Mouse (Mus musculus): ENCODE measurements at regions not wholly inside any gene's neighbourhood (a gene's known extent, or its start where the extent isn't known, plus 50 kb on each side); places are given as distances from the start of the nearest gene placed in this dataset.

DNA sequence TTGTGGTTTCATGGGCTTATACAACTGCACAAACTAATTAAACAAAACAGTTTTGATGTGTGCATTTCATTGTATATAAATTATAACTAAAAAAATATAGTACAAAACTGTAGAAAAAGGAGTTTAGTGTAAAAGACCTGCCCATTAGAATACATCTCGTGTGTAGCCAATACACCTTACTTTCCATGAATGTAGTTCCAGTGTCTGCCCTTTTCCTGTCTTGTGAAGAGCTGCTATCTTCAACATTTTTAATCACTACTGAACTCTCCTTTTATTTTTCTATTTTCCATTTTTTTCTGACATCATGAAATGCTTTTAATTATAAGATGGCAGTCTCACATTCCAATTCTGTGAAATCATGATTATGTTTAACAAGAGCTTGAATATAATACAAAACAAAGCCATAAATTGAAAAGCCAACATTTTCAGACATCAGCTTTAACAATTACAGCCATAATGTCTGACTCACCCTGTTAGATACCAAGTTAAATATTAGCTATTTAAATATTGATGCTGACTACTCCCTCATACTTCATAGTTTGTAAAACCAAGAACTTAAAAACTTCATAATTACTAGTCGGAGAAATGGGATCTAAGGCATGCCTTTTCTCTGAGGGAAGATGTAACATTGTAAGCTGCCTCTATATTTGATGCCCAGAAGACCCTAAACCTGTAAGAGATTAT lies 163.6 kb upstream of the Sema3d start:
- intact Hi-C loops (cut with DNase I): no loop called here

DNA sequence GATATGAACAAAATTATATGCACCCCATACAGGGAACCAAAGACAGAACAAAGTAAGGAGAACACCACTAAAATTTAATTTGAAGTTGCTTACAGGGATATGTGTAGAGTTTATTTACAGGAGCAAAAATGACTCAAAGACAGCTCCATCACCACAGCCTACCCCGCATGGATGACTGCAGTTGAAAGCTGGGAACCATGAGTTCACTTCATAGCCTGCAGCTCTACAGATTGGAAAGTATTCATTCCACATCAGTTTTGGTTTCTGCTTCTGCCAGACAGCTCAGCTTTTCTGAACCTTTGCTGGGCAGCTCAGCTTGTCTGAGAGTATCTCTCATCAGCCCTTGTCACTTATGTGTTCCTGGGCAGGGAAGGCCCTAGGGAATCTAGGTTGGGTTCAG lies 160.6 kb upstream of the Sema3d start:
- intact Hi-C loops (cut with DNase I): no loop called here

DNA sequence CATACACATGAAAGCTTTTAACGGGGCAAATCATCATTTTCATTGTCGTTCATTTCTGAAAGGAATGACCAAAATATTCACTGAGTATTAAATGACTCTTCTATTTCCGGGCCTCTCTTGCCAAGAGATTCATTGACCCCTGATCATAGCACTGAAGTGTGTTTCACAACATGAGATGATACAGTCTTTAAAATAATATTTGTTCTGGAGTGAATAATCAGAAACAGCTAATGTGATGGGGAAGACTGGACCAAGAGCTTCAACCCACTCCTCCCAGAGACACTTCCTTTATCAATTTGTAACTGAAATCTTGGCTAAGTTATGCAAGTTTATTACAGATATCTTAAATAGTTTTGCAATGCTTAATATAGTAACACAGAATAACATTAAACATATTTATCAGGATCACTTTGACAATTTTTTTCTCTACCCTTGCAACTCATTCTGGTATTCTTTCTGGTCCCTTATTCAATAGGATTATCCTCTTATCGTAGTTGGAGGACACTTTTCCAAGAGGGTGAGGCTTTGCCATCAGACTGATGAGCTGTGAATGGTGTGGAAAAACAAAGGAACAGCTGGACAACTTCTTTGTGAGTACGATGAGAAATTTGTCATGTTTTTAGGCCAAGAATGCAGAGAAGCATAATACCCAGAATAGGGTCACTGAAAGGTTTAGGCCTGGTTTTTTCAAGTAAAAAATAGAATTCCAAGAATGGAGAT lies 149.6 kb upstream of the Sema3d start:
- intact Hi-C loops (cut with DNase I): no loop called here

DNA sequence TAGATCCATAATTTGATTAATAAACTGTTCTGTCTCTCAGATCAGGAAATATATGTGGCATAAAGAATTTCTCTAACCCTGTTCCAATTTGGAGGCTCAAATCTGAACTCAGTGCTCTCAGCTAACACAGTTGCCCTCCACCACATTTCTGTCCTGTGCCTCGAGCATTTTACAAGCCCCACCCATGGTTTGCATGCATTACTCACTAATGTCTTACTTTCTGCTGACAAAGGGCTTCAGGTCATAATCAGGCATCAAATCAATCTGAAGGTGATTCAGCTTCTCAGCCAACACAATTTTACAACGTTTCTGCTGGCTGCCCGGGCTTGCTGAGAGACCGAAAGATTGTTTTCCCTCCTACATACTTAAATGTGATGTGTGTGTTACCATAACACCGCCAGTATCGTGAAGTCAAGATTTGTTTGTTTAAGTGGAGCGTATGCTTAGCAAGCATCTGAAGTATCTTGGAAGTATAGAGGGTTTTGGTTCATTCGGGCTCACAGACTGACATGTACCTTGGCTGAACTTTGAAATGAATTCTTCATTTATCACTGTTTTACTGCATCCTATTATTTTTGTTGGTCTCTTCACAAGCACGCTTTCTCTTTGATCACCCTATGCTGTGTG lies 139.9 kb upstream of the Sema3d start:
- intact Hi-C loops (cut with DNase I): no loop called here

DNA sequence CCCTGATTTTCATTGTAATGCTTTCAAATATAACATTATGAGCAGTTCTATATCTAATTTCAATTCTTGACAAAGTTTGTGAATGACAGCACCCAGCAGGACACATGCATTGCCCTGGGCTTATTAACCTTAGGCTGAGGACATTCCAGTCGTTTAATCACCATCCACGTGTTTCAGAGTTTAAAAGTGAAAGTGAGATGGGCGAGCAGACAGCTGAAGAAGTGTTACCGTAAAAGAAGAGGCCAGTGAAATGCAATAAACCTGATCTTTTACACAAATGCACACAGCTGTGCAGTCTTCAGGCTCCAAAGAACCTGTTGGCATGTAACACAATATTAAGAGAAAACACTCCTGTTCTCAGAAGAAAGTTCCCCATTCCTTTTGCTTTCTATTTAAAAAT lies 89.5 kb upstream of the Sema3d start:
- intact Hi-C loops (cut with DNase I): no loop called here

DNA sequence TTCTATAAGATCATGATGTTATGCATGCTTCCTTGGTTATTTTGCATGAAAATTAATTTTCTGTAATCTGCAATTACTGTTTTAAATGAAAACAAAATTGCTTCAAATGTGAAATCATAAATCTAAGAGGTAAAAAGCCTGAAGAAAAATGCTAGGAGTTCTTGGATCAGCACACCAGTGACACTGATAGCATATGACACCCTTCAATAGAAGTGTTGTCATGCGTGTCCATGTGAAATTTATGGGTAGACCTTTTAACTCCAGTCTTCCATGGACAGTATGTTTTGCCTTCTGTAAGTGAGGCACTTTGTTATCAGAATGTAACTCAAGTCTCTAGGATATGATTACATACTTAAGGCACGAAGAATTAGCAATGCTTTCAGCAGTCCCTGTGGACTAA lies 85.9 kb upstream of the Sema3d start:
- intact Hi-C loops (cut with DNase I): no loop called here

DNA sequence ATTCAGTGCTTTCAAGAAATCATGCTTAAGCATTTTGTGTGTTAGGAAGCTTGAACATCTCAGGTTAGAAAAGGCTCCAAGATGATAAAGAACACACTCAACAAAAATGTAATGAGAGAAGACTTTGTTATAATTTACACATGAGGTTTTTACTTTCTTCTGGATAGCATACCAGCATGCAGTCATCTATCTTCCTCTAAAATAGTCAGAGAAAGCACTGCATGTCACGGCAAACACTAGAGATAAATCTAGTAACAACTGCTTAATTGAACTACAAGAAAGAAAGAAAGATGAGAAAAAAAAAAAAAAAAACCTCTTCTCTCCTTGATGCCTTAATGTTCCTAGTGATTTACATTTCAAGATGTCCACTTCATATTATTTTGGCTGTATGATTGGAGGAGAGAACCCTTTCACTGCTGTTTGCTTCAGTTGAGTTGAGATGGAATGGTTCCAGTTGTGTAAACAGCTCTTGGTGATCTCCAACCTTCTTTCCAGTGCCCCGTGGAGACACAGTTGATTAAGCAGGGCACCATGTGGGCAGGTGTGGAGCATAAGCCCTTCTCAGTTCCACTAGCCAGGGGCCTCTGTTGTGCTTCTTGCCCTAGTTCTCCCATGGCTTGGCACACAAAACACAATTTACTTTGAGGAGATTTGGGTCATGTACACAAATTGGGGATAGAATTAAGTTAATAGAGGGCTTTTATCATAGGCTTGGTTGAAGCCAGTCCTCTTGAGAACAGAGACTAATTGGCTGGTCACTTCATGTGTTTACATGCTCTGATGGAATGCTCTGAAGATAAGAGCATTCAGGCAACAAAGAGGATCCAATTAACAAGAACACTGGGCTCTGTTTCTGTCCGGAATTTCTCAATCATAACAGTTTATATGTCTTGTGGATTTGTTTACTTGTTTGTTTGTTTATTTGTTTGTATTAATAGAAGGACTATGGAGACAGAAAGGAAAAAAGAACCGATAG lies 81.1 kb upstream of the Sema3d start:
- intact Hi-C loops (cut with DNase I): no loop called here

DNA sequence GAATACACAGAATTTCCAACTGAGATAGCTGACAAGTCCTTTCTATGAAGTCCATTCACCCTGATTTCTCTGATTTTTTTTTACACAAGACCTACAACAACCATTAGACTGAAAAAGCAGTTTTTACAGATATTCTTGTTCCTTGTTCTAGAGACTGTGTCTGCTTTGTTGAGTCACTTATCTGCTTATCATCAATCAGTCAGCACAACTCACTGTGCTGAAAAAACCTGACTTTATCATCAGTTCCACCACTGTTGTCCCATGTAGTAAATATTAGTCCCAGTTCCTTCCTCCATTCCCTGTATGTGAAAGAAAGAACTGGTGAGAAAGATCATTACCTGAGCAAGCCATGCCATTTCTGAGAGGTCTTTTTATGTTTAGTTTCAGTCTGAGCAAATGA lies 73.8 kb upstream of the Sema3d start:
- intact Hi-C loops (cut with DNase I): no loop called here

DNA sequence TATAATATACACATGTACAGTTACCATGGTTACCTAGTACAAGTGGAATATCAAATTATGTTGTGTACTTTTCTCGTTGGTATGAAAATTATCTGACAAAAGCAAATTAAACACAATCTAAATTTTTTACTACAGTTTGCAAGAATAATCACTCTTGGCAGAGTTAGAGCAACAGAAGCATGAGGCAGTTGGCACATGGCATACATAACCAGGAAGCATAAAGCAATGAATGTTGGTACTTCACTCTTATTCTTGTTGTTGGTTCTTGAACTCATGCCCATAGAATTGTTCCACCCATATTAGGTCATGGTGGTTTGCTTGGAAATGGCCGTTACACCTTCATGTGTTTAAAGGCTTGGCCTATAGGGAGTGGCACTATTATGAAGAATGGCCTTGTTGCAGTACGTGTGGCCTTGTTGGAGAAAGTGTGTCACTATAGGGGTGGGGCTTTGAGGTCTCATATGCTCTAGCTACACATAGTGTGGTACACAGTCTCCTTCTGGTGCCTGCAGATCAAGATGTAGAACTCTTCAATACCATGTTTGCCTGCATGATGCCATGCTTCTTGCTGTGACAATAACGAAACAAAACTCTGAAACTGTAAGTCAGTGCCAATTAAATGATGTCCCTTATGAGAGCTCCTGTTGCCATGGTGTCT lies 50.4 kb upstream of the Sema3d start:
- intact Hi-C loops (cut with DNase I): no loop called here

All from adrenal gland (tissue).